Mouse (Mus musculus): Measurements from ENCODE around the gene Spdye4c.

Gene Spdye4c

GRCm38 (mm10) chr2:128609286-128609685, 18.3 kb downstream of the Spdye4c start:
- DNase-seq: peak in 1 of 2 experiments; percentile 58

GRCm38 (mm10) chr2:128611178-128611577, 20.2 kb downstream of the Spdye4c start:
- no peak for DNase-seq

GRCm38 (mm10) chr2:128612275-128612674, 21.3 kb downstream of the Spdye4c start:
- peak; percentile 32 to 80 for DNase-seq

DNA sequence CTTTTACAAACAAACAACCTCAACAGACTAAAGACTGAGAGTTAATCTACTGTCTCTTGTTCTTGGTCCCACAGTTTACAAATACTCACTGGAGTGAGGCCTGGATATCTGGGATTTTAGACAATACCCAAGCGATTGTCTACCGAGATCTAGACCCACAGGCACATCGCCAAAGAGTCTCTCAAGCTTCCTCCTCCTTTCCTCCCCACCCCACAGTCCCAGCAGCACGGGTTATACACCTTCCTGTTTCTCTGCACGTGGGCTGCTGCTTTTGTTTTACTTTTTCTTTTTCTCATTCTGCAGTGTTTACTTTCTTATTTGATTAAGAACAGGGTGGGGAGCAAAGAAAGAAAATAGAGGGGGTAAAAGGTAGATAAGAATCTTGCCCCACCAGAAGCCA, 22.4 kb downstream of the Spdye4c start:
- peak in 1 of 2 experiments; percentile 27 for DNase-seq

DNA sequence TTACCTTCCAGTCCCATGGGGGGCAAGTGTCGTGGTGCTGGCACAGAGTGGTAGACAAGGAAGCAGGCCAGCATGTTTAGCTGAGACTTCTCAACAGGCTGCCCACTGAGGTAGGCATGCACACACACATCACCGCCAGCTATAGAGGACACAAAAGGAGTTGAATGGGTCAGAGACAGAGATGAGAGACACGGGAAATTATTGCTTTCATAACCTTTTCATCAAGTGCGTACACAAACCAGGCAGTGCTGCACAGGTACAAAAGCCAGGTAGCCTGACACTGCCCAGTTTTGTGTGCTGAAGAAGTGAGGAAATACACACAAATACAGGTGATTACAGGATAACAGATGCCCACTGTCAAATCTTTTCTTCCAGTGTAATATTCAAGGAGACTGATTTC, 24.4 kb downstream of the Spdye4c start:
- DNase-seq: no peak

DNA sequence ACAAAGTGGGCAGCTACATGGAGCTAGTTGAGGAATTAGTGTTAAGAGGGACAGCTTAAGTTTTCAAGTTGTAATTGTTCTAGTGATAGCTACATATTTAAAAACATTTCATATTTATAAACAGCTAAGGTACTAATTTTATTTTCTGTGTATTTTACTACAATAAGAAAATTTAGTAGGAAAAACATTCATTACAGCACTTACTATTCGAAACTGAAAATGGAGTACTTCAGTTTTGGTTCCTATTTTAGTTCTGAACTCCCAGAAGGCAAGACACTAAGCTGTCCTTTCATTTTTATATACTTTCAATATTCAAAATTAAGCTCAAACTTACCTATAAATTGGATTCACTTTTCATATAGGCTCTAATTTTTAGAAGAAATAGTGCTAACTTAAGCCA, 29.6 kb downstream of the Spdye4c start:
- DNase-seq: no peak
